Mouse (Mus musculus): Measurements from ENCODE around the gene Gm3448.
"Not testable (repeated sequence)": the region's sequence is repeated elsewhere in the genome, so short reads cannot be mapped to it uniquely, and the experiment has no call there.

DNA sequence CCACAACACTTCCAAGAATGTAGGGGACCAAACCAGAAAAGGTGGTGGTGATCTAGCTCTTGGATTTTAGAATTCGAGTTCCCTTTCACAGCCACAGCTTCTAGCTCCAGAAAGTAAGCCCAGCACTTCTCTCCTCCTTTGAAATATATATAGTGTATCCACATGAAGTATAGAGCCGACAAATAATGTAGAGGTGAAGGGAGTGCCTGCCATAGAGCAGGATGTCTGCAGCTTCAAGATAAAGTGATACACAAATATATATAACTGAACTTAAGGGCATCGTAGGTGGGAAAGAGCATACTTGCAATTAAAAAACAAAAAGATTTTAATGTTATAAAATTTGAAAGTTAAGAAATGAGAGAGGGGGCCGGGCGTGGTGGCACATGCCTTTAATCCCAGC lies 47.2 kb downstream of the Gm3448 start:
- not testable (repeated sequence) for TF ChIP-seq CTCF, POLR2A (IDR thresholded peaks at IDR 0.05; ENCODE audit: insufficient read depth, low read depth, low read length)

Measured in olfactory bulb, adult 2 months (tissue).